Mouse (Mus musculus): ENCODE results near the gene Fibin. TPM values are rescaled to one million over a fixed set of nuclear protein-coding genes. Genes with fewer than 3 reads are reported as not detected.

Gene Fibin
- 0.13 and 0.21 TPM in 2 replicates for polyA plus RNA-seq (2012; rRNA removed)

- Histone ChIP-seq H3K27ac (ENCODE audit: insufficient read depth, low read length) (no peak within 1 kb of the TSS), H3K4me3 (ENCODE audit: extremely low read depth, insufficient read depth, insufficient read length) (no peak within 1 kb of the TSS), H3K27me3 (ENCODE audit: control insufficient read depth, insufficient read depth, low read length) (no peaks in the 10 kb centered on the region), H3K36me3 (ENCODE audit: control insufficient read depth, insufficient read depth, low read length) (no peaks in the 10 kb centered on the region), H3K4me1 (ENCODE audit: control insufficient read depth, insufficient read depth, insufficient read length) (no peaks in the 10 kb centered on the region)
- no peak for DNase-seq (ENCODE audit: low read depth in 1 of 2, low spot score in 2 of 2)
- TF ChIP-seq CTCF (IDR thresholded peaks at IDR 0.05; ENCODE audit: extremely low read depth, insufficient read depth, insufficient read length, insufficient replicate concordance) (no peak), POLR2A (IDR thresholded peaks at IDR 0.05; ENCODE audit: low read depth, low read length) (no peak)
- 10% methylated on average over 33 of the region's 33 CpGs for whole genome bisulfite sequencing
Observed at GRCm38 (mm10) chr2:110362432-110363283, at the start of gene Fibin. TSS of gene Fibin (minus strand) at chr2:110363183.

- Histone ChIP-seq H3K4me3 (ENCODE audit: extremely low read depth, insufficient read depth, insufficient read length) (no peak overlapping the region), H3K36me3 (ENCODE audit: control insufficient read depth, insufficient read depth, low read length) (no peaks in the 10 kb centered on the region), H3K27ac (ENCODE audit: insufficient read depth, low read length) (no peak overlapping the region), H3K4me1 (ENCODE audit: control insufficient read depth, insufficient read depth, insufficient read length) (no peaks in the 10 kb centered on the region), H3K27me3 (ENCODE audit: control insufficient read depth, insufficient read depth, low read length) (no peaks in the 10 kb centered on the region)
- DNase-seq (ENCODE audit: low read depth in 1 of 2, low spot score in 2 of 2): no peak
- no peak for TF ChIP-seq CTCF (IDR thresholded peaks at IDR 0.05; ENCODE audit: extremely low read depth, insufficient read depth, insufficient read length, insufficient replicate concordance)
- no peak for TF ChIP-seq POLR2A (IDR thresholded peaks at IDR 0.05; ENCODE audit: low read depth, low read length)
- WGBS: 87% methylated on average over 3 of the region's 3 CpGs
Observed at GRCm38 (mm10) chr2:110411428-110411827, 48.4 kb upstream of the Fibin start.

- Histone ChIP-seq H3K27me3 (ENCODE audit: control insufficient read depth, insufficient read depth, low read length) (no peaks in the 10 kb centered on the region), H3K27ac (ENCODE audit: insufficient read depth, low read length) (no peak overlapping the region), H3K36me3 (ENCODE audit: control insufficient read depth, insufficient read depth, low read length) (no peaks in the 10 kb centered on the region), H3K4me1 (ENCODE audit: control insufficient read depth, insufficient read depth, insufficient read length) (no peaks in the 10 kb centered on the region), H3K4me3 (ENCODE audit: extremely low read depth, insufficient read depth, insufficient read length) (no peak overlapping the region)
- TF ChIP-seq POLR2A (IDR thresholded peaks at IDR 0.05; ENCODE audit: low read depth, low read length) (no peak), CTCF (IDR thresholded peaks at IDR 0.05; ENCODE audit: extremely low read depth, insufficient read depth, insufficient read length, insufficient replicate concordance) (no peak)
- DNase-seq (ENCODE audit: low read depth in 1 of 2, low spot score in 2 of 2): no peak
Observed at GRCm38 (mm10) chr2:110408757-110409156, 45.8 kb upstream of the Fibin start.

- Histone ChIP-seq H3K4me3 (ENCODE audit: extremely low read depth, insufficient read depth, insufficient read length) (no peak overlapping the region), H3K27ac (ENCODE audit: insufficient read depth, low read length) (no peak overlapping the region), H3K36me3 (ENCODE audit: control insufficient read depth, insufficient read depth, low read length) (no peaks in the 10 kb centered on the region), H3K4me1 (ENCODE audit: control insufficient read depth, insufficient read depth, insufficient read length) (no peaks in the 10 kb centered on the region), H3K27me3 (ENCODE audit: control insufficient read depth, insufficient read depth, low read length) (no peaks in the 10 kb centered on the region)
- 70% methylated on average over 4 of the region's 4 CpGs for WGBS
- DNase-seq (ENCODE audit: low read depth in 1 of 2, low spot score in 2 of 2): no peak
- TF ChIP-seq POLR2A (IDR thresholded peaks at IDR 0.05; ENCODE audit: low read depth, low read length) (no peak), CTCF (IDR thresholded peaks at IDR 0.05; ENCODE audit: extremely low read depth, insufficient read depth, insufficient read length, insufficient replicate concordance) (no peak)
Observed at GRCm38 (mm10) chr2:110392714-110393336, 29.8 kb upstream of the Fibin start.

GRCm38 (mm10) chr2:110390736-110391409, 27.9 kb upstream of the Fibin start:
- Histone ChIP-seq H3K4me3 (ENCODE audit: extremely low read depth, insufficient read depth, insufficient read length) (no peak overlapping the region), H3K36me3 (ENCODE audit: control insufficient read depth, insufficient read depth, low read length) (no peaks in the 10 kb centered on the region), H3K27me3 (ENCODE audit: control insufficient read depth, insufficient read depth, low read length) (no peaks in the 10 kb centered on the region), H3K27ac (ENCODE audit: insufficient read depth, low read length) (no peak overlapping the region), H3K4me1 (ENCODE audit: control insufficient read depth, insufficient read depth, insufficient read length) (no peaks in the 10 kb centered on the region)
- TF ChIP-seq POLR2A (IDR thresholded peaks at IDR 0.05; ENCODE audit: low read depth, low read length): no peak
- TF ChIP-seq CTCF (IDR thresholded peaks at IDR 0.05; ENCODE audit: extremely low read depth, insufficient read depth, insufficient read length, insufficient replicate concordance): no peak
- DNase-seq (ENCODE audit: low read depth in 1 of 2, low spot score in 2 of 2): no peak
- 70% methylated on average over 5 of the region's 5 CpGs for WGBS

- Histone ChIP-seq H3K36me3 (ENCODE audit: control insufficient read depth, insufficient read depth, low read length) (no peaks in the 10 kb centered on the region), H3K4me3 (ENCODE audit: extremely low read depth, insufficient read depth, insufficient read length) (no peak overlapping the region), H3K4me1 (ENCODE audit: control insufficient read depth, insufficient read depth, insufficient read length) (no peaks in the 10 kb centered on the region), H3K27ac (ENCODE audit: insufficient read depth, low read length) (no peak overlapping the region), H3K27me3 (ENCODE audit: control insufficient read depth, insufficient read depth, low read length) (no peaks in the 10 kb centered on the region)
- DNase-seq (ENCODE audit: low read depth in 1 of 2, low spot score in 2 of 2): no peak
- no peak for TF ChIP-seq CTCF (IDR thresholded peaks at IDR 0.05; ENCODE audit: extremely low read depth, insufficient read depth, insufficient read length, insufficient replicate concordance)
- 82% methylated on average over 2 of the region's 2 CpGs for WGBS
Observed at GRCm38 (mm10) chr2:110379811-110380210, 16.8 kb upstream of the Fibin start.
